Mouse (Mus musculus): ENCODE measurements around the gene Park7.

The Park7 gene

GRCm38 (mm10) chr4:150914290-150914733 is at the start of gene Park7, which contains the start of gene Tnfrsf9:
TSS of gene Park7 (minus strand) at chr4:150914437.
TSS of gene Tnfrsf9 (plus strand) at chr4:150914562.
- DNase-seq (ENCODE audit: low spot score): peak; percentile 96

GRCm38 (mm10) chr4:150963711-150964110 is 49.5 kb upstream of the Park7 start:
- DNase-seq (ENCODE audit: low spot score): no peak

GRCm38 (mm10) chr4:150962231-150962630 is 48.0 kb upstream of the Park7 start:
- DNase-seq (ENCODE audit: low spot score): no peak

GRCm38 (mm10) chr4:150958536-150958935 is 44.3 kb upstream of the Park7 start:
- no peak for DNase-seq (ENCODE audit: low spot score)

- DNase-seq (ENCODE audit: low spot score): no peak
Observed at GRCm38 (mm10) chr4:150957106-150957458, 42.8 kb upstream of the Park7 start.

- DNase-seq (ENCODE audit: low spot score): peak; percentile 50
Observed at GRCm38 (mm10) chr4:150956369-150957105, 42.3 kb upstream of the Park7 start.

- no peak for DNase-seq (ENCODE audit: low spot score)
Observed at GRCm38 (mm10) chr4:150950972-150951371, 36.7 kb upstream of the Park7 start.

GRCm38 (mm10) chr4:150944707-150945106 is 30.5 kb upstream of the Park7 start:
- no peak for DNase-seq (ENCODE audit: low spot score)

- DNase-seq (ENCODE audit: low spot score): no peak
Observed at GRCm38 (mm10) chr4:150939991-150940651, 25.9 kb upstream of the Park7 start.

- DNase-seq (ENCODE audit: low spot score): no peak
Observed at GRCm38 (mm10) chr4:150938063-150938452, 23.8 kb upstream of the Park7 start.

GRCm38 (mm10) chr4:150937293-150938062 is 23.2 kb upstream of the Park7 start:
- peak; percentile 53 for DNase-seq (ENCODE audit: low spot score)

GRCm38 (mm10) chr4:150933503-150933902 is 19.3 kb upstream of the Park7 start:
- no peak for DNase-seq (ENCODE audit: low spot score)

- DNase-seq (ENCODE audit: low spot score): no peak
Observed at GRCm38 (mm10) chr4:150927789-150928188, 13.6 kb upstream of the Park7 start.

GRCm38 (mm10) chr4:150926924-150927705 is 12.9 kb upstream of the Park7 start:
- no peak for DNase-seq (ENCODE audit: low spot score)

GRCm38 (mm10) chr4:150925923-150926322 is 11.7 kb upstream of the Park7 start:
- DNase-seq (ENCODE audit: low spot score): no peak

- DNase-seq (ENCODE audit: low spot score): no peak
Observed at GRCm38 (mm10) chr4:150924936-150925335, 10.7 kb upstream of the Park7 start.

- no peak for DNase-seq (ENCODE audit: low spot score)
Observed at GRCm38 (mm10) chr4:150924308-150924707, 10.1 kb upstream of the Park7 start.

GRCm38 (mm10) chr4:150921206-150921605 is 7.0 kb upstream of the Park7 start:
- DNase-seq (ENCODE audit: low spot score): no peak

- no peak for DNase-seq (ENCODE audit: low spot score)
Observed at GRCm38 (mm10) chr4:150917336-150918027, 3.2 kb upstream of the Park7 start.

- DNase-seq (ENCODE audit: low spot score): no peak
Observed at GRCm38 (mm10) chr4:150915181-150915906, 1.1 kb upstream of the Park7 start.

- no peak for DNase-seq (ENCODE audit: low spot score)
Observed at GRCm38 (mm10) chr4:150913743-150914142, 494 bp downstream of the Park7 start.

Data from layer of hippocampus, adult 11-12 months (tissue).